Mouse (Mus musculus) liver, adult 2 months (tissue): ENCODE results near the gene Slc2a3.

Experiments
- CTCF ChIP-seq: fragments of 200-500 bp; IDR thresholded peaks from 2 replicates; pipeline ENCODE4 v1.5.1; 2011; ENCODE audit warnings: low read depth, low read length, control low read depth
- POLR2A ChIP-seq: fragments of 200-500 bp; IDR thresholded peaks from 2 replicates; pipeline ENCODE4 v1.6.1; 2011; ENCODE audit warnings: low read length, control low read depth; ENCODE audit not compliant: insufficient read depth; ENCODE audit errors: extremely low read depth

- TF ChIP-seq CTCF (no peak), POLR2A (no peak)
Measured at GRCm38 (mm10) chr6:122825166-122825565, 23.7 kb upstream of the Slc2a3 start.
